Mouse (Mus musculus) forebrain, embryonic 16.5 days (tissue): ENCODE measurements around the gene Senp3. TPM values are rescaled to one million over a fixed set of nuclear protein-coding genes. Genes with fewer than 3 reads are reported as not detected.

Source experiments
- ATAC-seq: fragments of 200-750 bp; cut with Nextera tagmentation; 2 replicates; pipeline ENCODE4 v1.8.0; 2017; ENCODE audit warnings: mild to moderate bottlenecking, moderate library complexity
- H3K27ac ChIP-seq: fragments of 300-500 bp; sonication (generic); 2 replicates; pipeline ENCODE4 v1.5.1; 2014; ENCODE audit warnings: low read length, control low read depth
- H3K27me3 ChIP-seq: fragments of 300-500 bp; sonication (generic); replicated peaks from 2 replicates; pipeline ENCODE4 v1.6.1; 2014; ENCODE audit warnings: low read length; ENCODE audit not compliant: control insufficient read depth, insufficient read depth
- H3K36me3 ChIP-seq: fragments of 300-500 bp; sonication (generic); 2 replicates; pipeline ENCODE4 v1.6.1; 2014; ENCODE audit not compliant: control insufficient read depth, insufficient read depth
- H3K4me1 ChIP-seq: fragments of 300-500 bp; sonication (generic); replicated peaks from 2 replicates; pipeline ENCODE4 v1.6.1; 2014; ENCODE audit warnings: low read length; ENCODE audit not compliant: control insufficient read depth, insufficient read depth
- H3K4me2 ChIP-seq: fragments of 300-500 bp; sonication (generic); 2 replicates; pipeline ENCODE4 v1.6.1; 2014; ENCODE audit warnings: mild to moderate bottlenecking, low read length, control low read depth
- H3K4me3 ChIP-seq: fragments of 300-500 bp; sonication (generic); replicated peaks from 2 replicates; pipeline ENCODE4 v1.5.1; 2014; ENCODE audit warnings: mild to moderate bottlenecking, low read length, control low read depth
- H3K9ac ChIP-seq: fragments of 300-500 bp; sonication (generic); replicated peaks from 2 replicates; pipeline ENCODE4 v1.6.1; 2014; ENCODE audit warnings: low read depth, low read length, control low read depth
- H3K9me3 ChIP-seq: fragments of 300-500 bp; sonication (generic); 2 replicates; pipeline ENCODE4 v1.6.1; 2016; ENCODE audit warnings: low read length; ENCODE audit not compliant: control insufficient read depth
- WGBS: fragments of 180-500 bp; shearing (Covaris S2); extraction: QIAGEN DNeasy Blood & Tissue Kit; methylation state at CpG from one replicate; pipeline ENCODE4 v1.1.7; 2014; 5-methylcytosine and 5-hydroxymethylcytosine counted together
- polyA plus RNA-seq: library from polyadenylated mRNA; unstranded; fragments of >200 nt; fragmentation: Nextera tagmentation; extraction: Ambion mirVana; gene quantifications from 2 replicates; pipeline ENCODE4 v1.2.1, GENCODE M21; 2015

Senp3 gene
- polyA plus RNA-seq, 1 experiment from 2014 or later = 115 TPM

DNA sequence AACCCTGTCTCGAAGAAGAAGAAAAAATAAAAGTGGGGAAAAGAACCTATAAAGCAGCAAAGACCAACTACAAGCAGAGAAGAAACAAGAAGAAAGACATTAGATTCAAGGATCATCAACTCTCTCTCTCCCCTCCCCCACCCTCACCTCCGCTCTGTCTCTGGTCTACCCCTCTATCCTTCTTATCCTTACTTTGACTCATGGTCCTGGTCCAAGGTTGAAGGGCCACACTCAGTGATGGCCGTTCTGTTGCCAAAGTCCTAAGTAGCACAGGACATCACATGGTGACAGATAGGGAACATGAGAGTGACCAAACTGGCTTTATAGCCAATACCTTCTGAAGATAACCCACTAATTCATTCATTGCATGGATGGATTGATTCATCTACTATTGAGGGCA is 15.5 kb upstream of the Senp3 start:
- H3K27ac ChIP-seq = no peak overlapping the region
- H3K4me1 ChIP-seq = peaks cover 11% of the 10 kb centered on the region
- no peak overlapping the region for H3K9ac ChIP-seq
- no peak overlapping the region for H3K4me2 ChIP-seq
- WGBS = 86% methylated on average over 2 of the region's 3 CpGs
- no peak for ATAC-seq
- no peak overlapping the region for H3K4me3 ChIP-seq
- no peaks in the 10 kb centered on the region for H3K27me3 ChIP-seq
- H3K36me3 ChIP-seq = no peaks in the 10 kb centered on the region
- H3K9me3 ChIP-seq = no peaks in the 10 kb centered on the region

DNA sequence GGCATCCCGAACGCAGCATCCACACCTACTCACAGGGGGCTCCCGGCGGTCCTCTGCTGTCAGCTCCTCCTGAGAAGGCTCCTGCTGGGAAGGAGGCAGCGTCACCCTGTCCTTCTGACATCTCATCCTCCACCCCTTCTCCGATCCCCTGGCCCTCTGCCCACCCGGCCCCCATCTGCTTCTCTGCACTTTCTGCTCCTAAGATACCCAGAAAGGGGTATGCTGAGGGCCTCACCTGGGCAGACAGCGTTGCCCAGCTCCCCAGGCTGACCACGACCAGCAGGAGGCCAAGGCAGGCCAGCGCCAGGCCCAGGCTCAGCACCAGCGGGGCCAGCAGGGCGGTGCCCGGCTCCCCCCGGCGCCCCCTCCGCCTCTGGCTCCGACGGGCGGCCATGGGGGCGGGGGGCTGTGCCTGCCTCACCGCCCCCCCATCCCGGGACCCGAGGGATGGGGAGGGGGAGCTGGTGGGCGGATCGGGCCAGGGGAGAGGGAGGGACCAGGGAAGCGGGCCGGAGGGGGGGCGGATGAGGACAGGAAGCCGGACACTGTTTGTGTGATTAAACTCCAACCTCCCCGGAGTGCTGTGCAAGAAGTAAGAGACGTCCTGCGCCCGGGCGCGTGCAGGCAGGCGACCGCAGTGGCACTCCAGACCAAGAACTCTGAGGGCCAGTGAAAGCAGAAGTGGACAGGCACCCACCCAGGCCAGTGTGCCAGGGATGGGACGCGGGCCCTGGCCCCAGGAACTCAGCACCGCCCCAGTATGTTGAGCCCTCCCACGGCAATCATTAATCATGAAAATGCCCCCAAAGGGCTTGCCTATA is 13.7 kb upstream of the Senp3 start, which contains the start of the genes Tnfsf12 and Tnfsfm13:
TSS of gene Tnfsf12 (minus strand) at position 489 of the 821 bp plus-strand sequence.
TSS of gene Tnfsfm13 (minus strand) at position 738 of the 821 bp plus-strand sequence.
- peak within 1 kb of the TSS; percentile 44 for H3K4me3 ChIP-seq
- no peaks in the 10 kb centered on the region for H3K36me3 ChIP-seq
- peaks cover 11% of the 10 kb centered on the region for H3K4me1 ChIP-seq
- H3K27ac ChIP-seq = no peak within 1 kb of the TSS
- 2% methylated on average over 41 of the region's 41 CpGs for WGBS
- H3K4me2 ChIP-seq = peak within 1 kb of the TSS; percentile 90
- no peaks in the 10 kb centered on the region for H3K27me3 ChIP-seq
- H3K9me3 ChIP-seq = no peaks in the 10 kb centered on the region
- ATAC-seq = peak; percentile 20; the same call in 1 of the 2 replicates
- peak within 1 kb of the TSS; percentile 68 for H3K9ac ChIP-seq

DNA sequence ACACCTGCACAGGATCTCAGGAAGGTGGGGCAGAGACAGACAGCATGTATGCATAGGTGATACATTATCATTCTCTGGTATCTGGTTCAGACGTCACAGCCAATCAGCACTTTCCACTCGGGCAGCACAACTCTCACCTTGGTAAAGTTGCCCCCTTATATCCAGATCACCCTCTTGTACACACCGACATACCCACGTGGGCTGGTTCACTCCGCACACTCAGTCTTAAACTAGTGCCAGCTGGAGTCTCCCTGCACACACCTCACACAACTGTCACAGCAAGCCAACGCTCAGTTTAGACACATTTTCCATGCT is 13.1 kb upstream of the Senp3 start:
- Histone ChIP-seq H3K4me3 (peak overlapping the region; percentile 44), H3K9ac (peak overlapping the region; percentile 68), H3K27me3 (no peaks in the 10 kb centered on the region), H3K27ac (no peak overlapping the region), H3K4me2 (peak overlapping the region; percentile 90), H3K4me1 (peaks cover 11% of the 10 kb centered on the region), H3K9me3 (no peaks in the 10 kb centered on the region), H3K36me3 (no peaks in the 10 kb centered on the region)
- 0 out of 2 replicates have a peak, but pooled peaks have one; percentile 47 for ATAC-seq
- WGBS = 24% methylated on average over 6 of the region's 6 CpGs

DNA sequence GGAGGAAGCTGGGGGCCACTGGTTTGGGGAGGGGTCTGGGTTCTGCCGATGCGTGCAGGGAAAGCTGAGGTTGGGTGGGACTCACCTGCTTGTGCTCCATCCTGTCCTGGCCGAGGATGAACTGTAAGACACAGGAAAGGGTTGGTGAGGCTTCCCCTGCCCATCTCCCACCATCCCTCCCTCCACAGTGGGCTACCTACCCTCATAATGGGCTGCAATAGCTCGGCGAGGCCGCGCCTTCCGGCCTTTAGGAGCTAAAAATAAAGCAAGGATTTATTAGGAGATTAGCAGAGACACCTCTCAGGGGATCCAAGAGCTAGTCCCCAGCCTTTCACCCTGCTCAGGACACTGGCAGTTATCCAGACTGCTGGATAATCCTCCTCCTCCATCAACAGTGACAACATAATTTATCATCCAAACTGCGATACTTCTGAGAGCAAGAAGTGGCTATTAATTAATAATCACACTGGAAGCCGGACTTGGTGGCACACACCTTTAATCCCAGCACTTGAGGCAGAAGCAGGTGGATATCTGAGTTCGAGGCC is 11.6 kb upstream of the Senp3 start:
- no peak for ATAC-seq
- Histone ChIP-seq H3K9me3 (no peaks in the 10 kb centered on the region), H3K4me3 (no peak overlapping the region), H3K4me2 (no peak overlapping the region), H3K4me1 (peaks cover 11% of the 10 kb centered on the region), H3K27me3 (no peaks in the 10 kb centered on the region), H3K36me3 (no peaks in the 10 kb centered on the region), H3K27ac (no peak overlapping the region), H3K9ac (no peak overlapping the region)
- WGBS = 67% methylated on average over 11 of the region's 11 CpGs

DNA sequence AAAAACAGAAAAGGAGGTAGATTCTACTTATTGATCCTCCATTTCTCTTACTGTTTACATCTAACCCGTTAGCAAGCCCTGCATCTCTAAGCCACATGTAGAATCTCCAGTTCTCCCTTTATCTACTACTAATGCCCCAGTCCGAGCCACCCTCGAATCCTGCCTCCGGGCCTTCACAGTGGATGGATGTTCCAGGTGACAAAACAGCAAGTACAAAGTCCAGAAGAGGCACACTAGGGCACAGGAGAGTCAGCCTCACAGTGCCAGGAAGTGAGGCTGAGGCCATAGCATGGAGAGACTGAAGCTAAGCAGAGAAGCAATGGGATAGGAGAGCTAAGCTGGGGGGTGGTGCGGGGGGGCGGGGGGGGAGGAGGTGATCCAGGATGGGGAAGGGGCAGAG is 11.0 kb upstream of the Senp3 start:
- H3K27ac ChIP-seq = no peak overlapping the region
- H3K4me3 ChIP-seq = no peak overlapping the region
- H3K36me3 ChIP-seq = no peaks in the 10 kb centered on the region
- ATAC-seq = no peak
- H3K9me3 ChIP-seq = no peaks in the 10 kb centered on the region
- H3K27me3 ChIP-seq = no peaks in the 10 kb centered on the region
- 84% methylated on average over 6 of the region's 6 CpGs for WGBS
- H3K9ac ChIP-seq = no peak overlapping the region
- H3K4me2 ChIP-seq = no peak overlapping the region
- peaks cover 11% of the 10 kb centered on the region for H3K4me1 ChIP-seq

DNA sequence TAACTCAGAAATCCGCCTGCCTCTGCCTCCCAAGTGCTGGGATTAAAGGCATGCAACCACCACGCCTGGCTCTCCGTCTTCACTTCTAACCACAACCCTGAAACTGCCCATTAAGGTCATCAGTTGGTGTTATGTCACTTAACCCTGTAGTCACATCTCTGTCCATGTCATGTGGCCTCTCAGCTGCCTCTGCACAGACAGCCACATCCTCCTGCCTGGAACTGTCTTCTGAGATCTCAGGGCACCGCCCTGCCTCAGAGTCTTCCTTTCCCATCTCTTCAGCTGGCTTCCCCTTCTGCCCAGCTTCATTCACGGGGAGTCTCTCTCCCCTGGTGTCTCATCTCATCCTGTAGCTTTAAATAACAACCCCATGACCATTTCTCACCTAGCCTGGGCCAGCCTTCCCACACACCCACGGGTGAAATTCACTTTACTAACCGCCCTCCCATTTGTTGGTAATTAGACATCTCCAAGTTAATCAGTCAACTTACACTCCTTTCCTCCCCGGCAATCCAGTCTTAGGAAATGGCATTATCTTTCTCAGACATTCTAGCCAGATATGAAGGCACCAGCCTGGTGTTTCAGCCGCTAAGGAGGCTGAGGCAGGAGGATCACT is 10.4 kb upstream of the Senp3 start:
- peaks cover 11% of the 10 kb centered on the region for H3K4me1 ChIP-seq
- H3K9me3 ChIP-seq = no peaks in the 10 kb centered on the region
- 81% methylated on average over 9 of the region's 9 CpGs for WGBS
- H3K27me3 ChIP-seq = no peaks in the 10 kb centered on the region
- no peak overlapping the region for H3K9ac ChIP-seq
- no peaks in the 10 kb centered on the region for H3K36me3 ChIP-seq
- no peak overlapping the region for H3K4me2 ChIP-seq
- no peak overlapping the region for H3K27ac ChIP-seq
- ATAC-seq = no peak
- H3K4me3 ChIP-seq = no peak overlapping the region

DNA sequence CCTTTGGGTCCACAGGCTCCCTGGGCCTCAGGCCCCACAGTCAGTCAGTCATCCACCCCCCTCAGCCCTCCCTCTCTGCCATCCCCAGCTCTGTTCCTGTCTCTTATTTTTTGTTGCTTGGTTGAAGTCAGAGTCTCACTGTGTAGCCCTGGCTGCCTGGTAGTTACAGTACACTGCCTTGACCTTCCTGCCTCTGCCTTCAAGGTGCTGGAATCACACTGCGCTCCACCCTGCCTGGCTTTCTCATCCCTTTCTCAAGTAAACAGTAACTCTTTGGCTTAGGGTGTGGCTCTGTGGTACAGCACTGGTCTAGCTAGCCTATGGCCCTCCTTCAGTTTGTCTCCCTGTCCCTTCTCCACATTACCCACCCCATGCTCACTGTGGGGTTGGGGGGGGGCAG is 8.0 kb upstream of the Senp3 start:
- Histone ChIP-seq H3K4me3 (no peak overlapping the region), H3K4me2 (no peak overlapping the region), H3K27me3 (no peaks in the 10 kb centered on the region), H3K9me3 (no peaks in the 10 kb centered on the region), H3K9ac (no peak overlapping the region), H3K36me3 (no peaks in the 10 kb centered on the region), H3K27ac (no peak overlapping the region), H3K4me1 (peaks cover 12% of the 10 kb centered on the region)
- 97% methylated on average over 1 of the region's 1 CpGs for WGBS
- no peak for ATAC-seq

DNA sequence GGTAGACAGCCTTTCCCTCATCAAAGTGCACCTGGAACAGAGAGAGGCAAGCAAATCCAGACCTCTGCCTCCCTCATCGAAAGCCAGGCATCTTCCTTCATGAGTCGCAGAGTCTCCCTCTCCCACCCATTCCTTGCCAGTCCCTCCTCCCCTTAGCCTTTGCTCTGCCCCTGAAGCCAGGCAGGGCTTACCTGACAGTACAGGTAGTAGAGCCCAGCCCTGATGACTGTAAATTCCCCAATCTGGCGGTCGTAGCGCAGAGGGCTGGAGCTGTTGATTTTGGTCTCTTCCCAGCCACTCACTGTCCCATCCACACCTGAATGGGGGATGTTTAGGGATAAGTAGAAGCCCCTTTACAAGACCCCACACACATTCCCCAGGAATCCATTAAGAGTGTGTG is 5.2 kb upstream of the Senp3 start:
- no peak overlapping the region for H3K9ac ChIP-seq
- no peak overlapping the region for H3K4me3 ChIP-seq
- no peak overlapping the region for H3K4me2 ChIP-seq
- H3K9me3 ChIP-seq = no peaks in the 10 kb centered on the region
- no peak overlapping the region for H3K27ac ChIP-seq
- H3K27me3 ChIP-seq = no peaks in the 10 kb centered on the region
- 61% methylated on average over 5 of the region's 5 CpGs for WGBS
- H3K4me1 ChIP-seq = peaks cover 24% of the 10 kb centered on the region
- no peaks in the 10 kb centered on the region for H3K36me3 ChIP-seq
- no peak for ATAC-seq

DNA sequence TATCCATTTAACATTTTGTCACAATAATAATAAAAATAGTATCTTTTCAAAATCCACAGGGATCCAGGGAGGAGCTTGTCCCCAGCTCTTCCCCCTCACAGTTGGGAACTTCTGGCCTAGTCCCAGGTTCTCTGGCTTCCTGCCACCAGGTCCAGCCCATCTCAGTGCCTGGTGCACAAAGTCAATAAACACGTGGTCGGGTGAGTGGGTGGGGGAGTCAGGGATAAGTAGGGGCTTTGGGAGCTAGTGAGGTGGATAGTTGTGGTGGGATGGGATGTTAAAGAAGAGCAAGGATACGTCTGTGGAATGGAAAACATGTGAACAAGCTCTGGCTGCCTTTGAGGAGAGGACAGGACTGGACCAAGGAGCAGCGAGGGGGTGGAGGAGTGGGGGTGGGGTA is 4.5 kb upstream of the Senp3 start:
- H3K27ac ChIP-seq = no peak overlapping the region; the same call in none of the 2 replicates
- H3K4me3 ChIP-seq = no peak overlapping the region
- no peaks in the 10 kb centered on the region for H3K36me3 ChIP-seq
- H3K9ac ChIP-seq = 0 out of 2 replicates have a peak overlapping the region, but pooled peaks have one; percentile 22
- H3K27me3 ChIP-seq = no peaks in the 10 kb centered on the region
- 12% methylated on average over 4 of the region's 4 CpGs for WGBS
- no peak overlapping the region for H3K4me2 ChIP-seq
- H3K9me3 ChIP-seq = no peaks in the 10 kb centered on the region
- peaks cover 24% of the 10 kb centered on the region for H3K4me1 ChIP-seq
- ATAC-seq = no peak
